Mouse (Mus musculus) erythroblast, embryonic 14.5 days (primary cell): ENCODE measurements around the gene Sema3e. TPM values are rescaled to one million over a fixed set of nuclear protein-coding genes. Genes with fewer than 3 reads are reported as not detected.

Source experiments
- H3K27me3 ChIP-seq: 2 replicates; pipeline ENCODE4 v1.6.1; 2012; ENCODE audit warnings: inconsistent platforms; ENCODE audit not compliant: control insufficient read depth
- H3K36me3 ChIP-seq: 2 replicates; pipeline ENCODE4 v1.6.1; 2012; ENCODE audit warnings: mild to moderate bottlenecking, inconsistent platforms; ENCODE audit not compliant: control insufficient read depth
- H3K4me1 ChIP-seq: 2 replicates; pipeline ENCODE4 v1.6.1; 2012; ENCODE audit warnings: inconsistent platforms; ENCODE audit not compliant: control insufficient read depth
- H3K4me3 ChIP-seq: replicated peaks from 2 replicates; pipeline ENCODE3; 2012; ENCODE audit warnings: moderate library complexity, mild to moderate bottlenecking, inconsistent platforms
- H3K9me3 ChIP-seq: 2 replicates; pipeline ENCODE4 v1.6.1; 2012; ENCODE audit warnings: low read length, inconsistent platforms, mixed read lengths; ENCODE audit not compliant: control insufficient read depth
- GATA1 ChIP-seq: IDR thresholded peaks from 2 replicates; pipeline ENCODE4 v1.6.1; 2012; ENCODE audit warnings: low read length, inconsistent platforms, mixed read lengths
- TAL1 ChIP-seq: IDR thresholded peaks from 3 replicates; pipeline ENCODE4 v1.6.1; 2012; ENCODE audit warnings: low read length, inconsistent platforms, mixed read lengths
- polyA plus RNA-seq: library from polyadenylated mRNA; stranded (reverse); fragments of >175 nt; gene quantifications from 2 replicates; pipeline ENCODE4 v1.2.3, GENCODE M21; 2012

Gene Sema3e
- polyA plus RNA-seq, 1 experiment: not detected

DNA sequence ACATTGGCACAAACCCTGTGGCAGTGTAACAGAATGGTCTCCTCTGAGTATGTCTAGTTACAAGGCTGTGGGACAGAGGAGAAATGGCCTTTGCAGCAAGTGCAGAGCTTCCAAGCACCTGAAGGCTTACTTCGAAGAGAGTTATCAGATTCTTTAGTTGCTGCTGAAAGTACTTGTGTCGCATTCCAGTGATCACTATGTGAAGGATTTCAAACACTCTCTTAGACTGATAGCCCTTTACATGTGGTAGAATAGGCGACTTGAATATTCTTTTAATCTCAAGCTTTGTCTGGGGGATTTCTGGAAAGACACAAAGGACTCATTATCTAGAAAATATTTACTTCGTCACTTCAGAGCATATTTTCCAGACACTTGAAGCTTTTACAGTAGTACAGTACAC, 82.3 kb downstream of the Sema3e start:
- TF ChIP-seq GATA1 (no peak), TAL1 (no peak)

DNA sequence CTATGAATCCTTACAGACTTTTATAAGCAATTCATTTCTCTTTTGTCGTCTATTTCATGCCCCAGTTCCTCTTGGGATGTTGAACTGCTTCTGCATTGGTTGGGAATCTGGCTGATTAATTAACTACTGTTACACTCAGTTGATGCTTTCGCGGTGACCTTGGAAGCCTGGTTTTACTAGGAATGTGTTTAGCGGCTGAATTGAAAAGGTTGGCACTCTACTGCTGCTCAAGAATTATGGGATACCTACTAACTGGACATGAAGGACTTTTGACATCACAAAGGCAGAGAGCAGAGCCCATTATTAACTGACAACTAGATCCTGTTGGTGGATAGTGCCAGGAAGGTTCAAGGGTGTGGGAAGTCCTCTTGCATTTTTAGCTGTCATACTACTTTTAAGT, 83.9 kb downstream of the Sema3e start:
- no peaks in the 10 kb centered on the region for H3K27me3 ChIP-seq
- H3K4me3 ChIP-seq: no peak overlapping the region
- H3K4me1 ChIP-seq: no peaks in the 10 kb centered on the region
- H3K36me3 ChIP-seq: no peaks in the 10 kb centered on the region
- TF ChIP-seq TAL1 (no peak), GATA1 (no peak)
- H3K9me3 ChIP-seq: no peaks in the 10 kb centered on the region

More for the DNA sequence above, 82.3 kb downstream of the Sema3e start:
- no peaks in the 10 kb centered on the region for H3K9me3 ChIP-seq
- no peaks in the 10 kb centered on the region for H3K36me3 ChIP-seq
- H3K4me1 ChIP-seq: no peaks in the 10 kb centered on the region
- no peak overlapping the region for H3K4me3 ChIP-seq
- no peaks in the 10 kb centered on the region for H3K27me3 ChIP-seq

DNA sequence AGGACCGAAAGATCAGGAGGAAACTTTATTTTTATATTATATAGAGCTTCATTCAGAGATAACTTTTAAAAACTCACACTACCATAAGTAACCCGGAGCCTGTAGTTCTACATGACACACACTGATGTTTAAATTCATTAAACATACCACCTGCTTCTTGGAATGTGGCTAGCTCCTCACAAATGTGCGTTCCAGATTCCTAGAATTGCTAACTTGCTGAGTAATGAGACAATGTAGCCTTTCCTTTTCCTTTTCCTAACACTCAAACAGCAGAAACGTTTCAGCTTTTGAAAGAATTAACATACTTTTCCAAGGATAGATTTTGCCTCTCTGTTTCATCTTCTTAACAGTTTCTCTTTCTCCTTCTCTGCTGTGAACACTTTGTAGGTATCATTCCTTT, 86.3 kb downstream of the Sema3e start:
- H3K4me1 ChIP-seq: no peaks in the 10 kb centered on the region
- TF ChIP-seq GATA1 (no peak), TAL1 (no peak)
- H3K27me3 ChIP-seq: no peaks in the 10 kb centered on the region
- no peak overlapping the region for H3K4me3 ChIP-seq
- no peaks in the 10 kb centered on the region for H3K36me3 ChIP-seq
- no peaks in the 10 kb centered on the region for H3K9me3 ChIP-seq

DNA sequence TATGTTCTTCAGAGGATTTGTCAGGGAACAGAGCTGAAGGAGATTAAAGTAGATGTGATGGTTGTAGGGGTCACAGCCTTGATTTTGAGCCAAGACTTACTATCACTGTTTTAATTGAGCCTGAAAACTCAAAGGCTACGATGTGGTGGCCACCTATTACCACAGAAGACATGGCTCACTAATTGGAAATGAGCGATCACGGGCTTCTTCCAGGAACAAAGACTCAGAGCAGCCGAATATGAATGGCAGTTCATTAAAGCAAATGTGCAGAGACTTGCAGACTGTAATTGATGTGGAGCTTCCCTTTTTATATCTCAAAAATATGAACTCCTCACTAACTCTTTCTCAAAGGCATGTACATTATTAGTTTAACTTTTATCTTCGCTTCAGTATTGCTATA, 96.8 kb downstream of the Sema3e start:
- Histone ChIP-seq H3K4me1 (no peaks in the 10 kb centered on the region), H3K9me3 (no peaks in the 10 kb centered on the region; the same call in 1 of the 2 replicates), H3K36me3 (no peaks in the 10 kb centered on the region), H3K27me3 (no peaks in the 10 kb centered on the region), H3K4me3 (no peak overlapping the region)
- TF ChIP-seq GATA1 (no peak), TAL1 (no peak)

DNA sequence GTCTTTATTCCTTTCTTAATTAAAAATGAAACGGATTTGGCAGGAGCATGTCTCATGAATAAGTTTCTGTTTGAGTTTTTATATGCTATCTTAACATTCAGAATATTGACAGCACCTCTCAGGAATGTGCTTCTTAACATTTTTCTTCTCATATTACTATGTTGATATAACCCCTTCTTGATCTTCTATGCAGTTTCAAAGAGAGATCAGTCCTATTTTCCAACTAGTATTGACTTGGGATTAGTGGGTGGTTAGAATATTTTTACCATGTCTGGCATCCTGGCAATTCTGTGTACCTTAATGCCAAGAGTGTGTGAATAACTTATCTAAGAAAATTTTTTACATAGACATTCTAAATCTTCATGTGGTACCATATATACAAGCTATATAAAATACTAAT, 101.5 kb downstream of the Sema3e start:
- TF ChIP-seq TAL1: no peak
- no peak for TF ChIP-seq GATA1
- H3K36me3 ChIP-seq: no peaks in the 10 kb centered on the region

DNA sequence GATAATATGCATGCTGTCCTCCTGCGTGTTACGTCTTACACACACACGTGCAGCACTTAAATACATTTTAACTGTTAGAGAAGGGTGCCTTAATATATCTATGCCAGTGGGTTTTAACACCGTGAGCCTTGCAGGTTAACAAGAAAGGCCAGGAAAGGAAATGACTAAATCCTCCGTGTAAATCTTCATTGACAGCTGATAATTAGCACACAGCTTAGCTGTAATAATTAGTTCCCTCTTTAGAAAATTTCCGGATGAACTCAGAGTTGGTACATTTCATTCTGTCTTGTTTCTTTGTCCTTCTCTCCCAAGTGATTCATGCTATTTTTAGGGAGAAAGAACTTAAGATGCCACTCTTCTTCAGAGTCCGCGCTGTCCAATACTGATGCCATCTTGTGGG, 110.9 kb downstream of the Sema3e start:
- no peaks in the 10 kb centered on the region for H3K4me1 ChIP-seq
- H3K4me3 ChIP-seq: no peak overlapping the region
- no peak for TF ChIP-seq GATA1
- no peaks in the 10 kb centered on the region for H3K9me3 ChIP-seq
- no peaks in the 10 kb centered on the region for H3K36me3 ChIP-seq
- H3K27me3 ChIP-seq: no peaks in the 10 kb centered on the region

More for the DNA sequence above, 101.5 kb downstream of the Sema3e start:
- Histone ChIP-seq H3K4me1 (no peaks in the 10 kb centered on the region), H3K4me3 (no peak overlapping the region), H3K27me3 (no peaks in the 10 kb centered on the region), H3K9me3 (no peaks in the 10 kb centered on the region)

DNA sequence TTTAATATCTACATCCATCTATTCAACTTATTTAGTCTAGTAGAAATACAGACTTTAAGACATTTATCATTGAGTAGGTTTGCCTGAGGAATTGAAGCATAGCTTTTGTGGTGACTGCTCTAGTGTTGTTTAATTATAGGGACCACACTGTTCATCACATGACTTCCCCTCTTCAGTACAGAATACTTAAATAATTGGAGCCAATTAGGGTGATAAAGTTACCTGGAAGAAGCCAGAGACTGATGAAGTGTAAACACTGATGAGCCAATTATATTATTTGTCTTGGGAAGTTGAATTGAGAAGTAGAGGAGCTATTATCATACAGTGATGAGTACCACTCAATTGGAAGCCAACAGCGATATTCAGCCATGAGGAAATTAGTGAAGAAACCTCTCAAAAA, 113.6 kb downstream of the Sema3e start:
- Histone ChIP-seq H3K4me3 (no peak overlapping the region), H3K27me3 (no peaks in the 10 kb centered on the region), H3K4me1 (no peaks in the 10 kb centered on the region), H3K9me3 (no peaks in the 10 kb centered on the region), H3K36me3 (no peaks in the 10 kb centered on the region)
- no peak for TF ChIP-seq TAL1
- no peak for TF ChIP-seq GATA1

DNA sequence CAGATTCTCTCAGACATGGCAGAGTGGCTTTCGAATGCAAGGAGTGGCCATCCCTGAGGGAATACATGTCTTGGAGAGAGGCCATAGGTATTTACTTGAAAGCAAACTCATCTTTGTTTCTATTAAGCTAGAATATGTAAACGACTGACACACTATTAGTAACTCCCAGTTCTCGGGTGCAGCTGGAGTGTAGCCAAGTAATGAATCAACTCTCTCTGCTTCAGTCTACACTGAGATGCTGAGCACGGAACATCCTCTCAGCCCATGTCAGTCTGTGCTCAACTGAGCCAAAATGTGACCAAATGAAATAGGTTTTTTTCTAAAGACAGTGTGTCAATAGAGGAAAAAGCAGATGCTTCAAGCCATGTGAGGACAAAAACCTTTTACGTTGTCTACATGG, 137.5 kb downstream of the Sema3e start:
- no peaks in the 10 kb centered on the region for H3K9me3 ChIP-seq
- TF ChIP-seq TAL1 (no peak), GATA1 (no peak)
- no peaks in the 10 kb centered on the region for H3K4me1 ChIP-seq
- H3K27me3 ChIP-seq: no peaks in the 10 kb centered on the region
- no peak overlapping the region for H3K4me3 ChIP-seq
- no peaks in the 10 kb centered on the region for H3K36me3 ChIP-seq

DNA sequence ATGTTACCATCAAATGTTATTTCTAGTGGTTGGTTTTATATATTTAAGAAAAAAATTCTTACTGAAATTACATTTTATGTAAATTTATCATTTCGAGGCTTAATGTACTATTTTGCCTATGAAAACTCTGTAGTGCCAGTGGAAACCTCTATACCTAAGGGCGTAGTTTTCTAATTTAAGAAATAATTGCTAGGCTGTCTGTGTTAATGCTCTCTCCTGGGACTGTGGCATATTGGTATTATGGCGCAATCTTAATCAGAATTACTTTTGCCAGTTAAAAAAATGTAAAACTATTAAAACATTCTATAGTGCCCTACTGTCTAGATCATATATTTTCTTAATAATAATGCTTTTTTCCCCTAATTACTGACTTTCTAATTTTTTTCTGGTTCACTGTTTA, 138.2 kb downstream of the Sema3e start:
- no peaks in the 10 kb centered on the region for H3K27me3 ChIP-seq
- H3K4me1 ChIP-seq: no peaks in the 10 kb centered on the region
- TF ChIP-seq TAL1: no peak
- H3K9me3 ChIP-seq: no peaks in the 10 kb centered on the region
- no peaks in the 10 kb centered on the region for H3K36me3 ChIP-seq
- no peak overlapping the region for H3K4me3 ChIP-seq

DNA sequence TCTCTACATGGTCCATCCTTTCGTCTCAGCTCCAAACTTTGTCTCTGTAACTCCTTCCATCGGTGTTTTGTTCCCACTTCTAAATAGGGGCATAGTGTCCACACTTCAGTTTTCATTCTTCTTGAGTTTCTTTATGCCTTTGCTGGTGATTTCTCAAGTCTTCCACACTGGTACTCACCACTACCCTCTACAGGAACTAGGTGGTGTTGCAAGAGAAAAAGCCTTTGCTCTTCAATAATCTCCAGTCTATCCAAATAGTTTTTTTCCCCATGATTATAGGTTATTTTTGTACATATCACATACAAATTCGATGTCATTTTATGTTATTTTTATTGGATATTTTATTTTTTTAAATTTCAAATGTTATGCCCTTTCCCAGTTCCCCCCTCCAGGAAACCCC, 142.7 kb downstream of the Sema3e start:
- Histone ChIP-seq H3K9me3 (no peaks in the 10 kb centered on the region), H3K27me3 (no peaks in the 10 kb centered on the region), H3K4me3 (no peak overlapping the region), H3K36me3 (no peaks in the 10 kb centered on the region), H3K4me1 (no peaks in the 10 kb centered on the region)
- TF ChIP-seq TAL1 (no peak), GATA1 (no peak)
